Mouse (Mus musculus): ENCODE results near the gene Gpx8. TPM values are rescaled to one million over a fixed set of nuclear protein-coding genes. Genes with fewer than 3 reads are reported as not detected.

Gpx8 gene
- 1 to 10 TPM; 6.2 to 7.6 (median 6.7) TPM for total RNA-seq (2022)

- DNase-seq (ENCODE audit: low spot score in 2 of 2): peak in 1 of 2 experiments; percentile 10
Measured at GRCm38 (mm10) chr13:113046211-113046883, at the start of gene Gpx8. Gpx8 (minus strand) TSS chr13:113046410.

- DNase-seq (ENCODE audit: low spot score in 2 of 2): no peak
Measured at GRCm38 (mm10) chr13:113094618-113095017, 48.4 kb upstream of the Gpx8 start.

- no peak for DNase-seq (ENCODE audit: low spot score in 2 of 2)
Measured at GRCm38 (mm10) chr13:113090489-113090888, 44.3 kb upstream of the Gpx8 start.

- DNase-seq (ENCODE audit: low spot score in 2 of 2): no peak
Measured at GRCm38 (mm10) chr13:113087226-113088017, 41.2 kb upstream of the Gpx8 start.

- no peak for DNase-seq (ENCODE audit: low spot score in 2 of 2)
Measured at GRCm38 (mm10) chr13:113084732-113085131, 38.5 kb upstream of the Gpx8 start.

- DNase-seq (ENCODE audit: low spot score in 2 of 2): no peak
Measured at GRCm38 (mm10) chr13:113082101-113082500, 35.9 kb upstream of the Gpx8 start.

GRCm38 (mm10) chr13:113079021-113079420 is 32.8 kb upstream of the Gpx8 start:
- no peak for DNase-seq (ENCODE audit: low spot score in 2 of 2)

GRCm38 (mm10) chr13:113064542-113064941 is 18.3 kb upstream of the Gpx8 start:
- no peak for DNase-seq (ENCODE audit: low spot score in 2 of 2)

- no peak for DNase-seq (ENCODE audit: low spot score in 2 of 2)
Measured at GRCm38 (mm10) chr13:113061746-113062145, 15.5 kb upstream of the Gpx8 start.

GRCm38 (mm10) chr13:113055826-113056225 is 9.6 kb upstream of the Gpx8 start:
- DNase-seq (ENCODE audit: low spot score in 2 of 2): no peak

GRCm38 (mm10) chr13:113054230-113054629 is 8.0 kb upstream of the Gpx8 start:
- DNase-seq (ENCODE audit: low spot score in 2 of 2): no peak

- DNase-seq (ENCODE audit: low spot score in 2 of 2): no peak
Measured at GRCm38 (mm10) chr13:113047647-113048046, 1.4 kb upstream of the Gpx8 start.

- DNase-seq (ENCODE audit: low spot score in 2 of 2): no peak
Measured at GRCm38 (mm10) chr13:113047018-113047417, 808 bp upstream of the Gpx8 start.

- no peak for DNase-seq (ENCODE audit: low spot score in 2 of 2)
Measured at GRCm38 (mm10) chr13:113045458-113046110, 626 bp downstream of the Gpx8 start.

GRCm38 (mm10) chr13:113044876-113045275 is 1.3 kb downstream of the Gpx8 start:
- DNase-seq (ENCODE audit: low spot score in 2 of 2): no peak

- DNase-seq (ENCODE audit: low spot score in 2 of 2): peak; percentile 63 to 69
Measured at GRCm38 (mm10) chr13:113035852-113036251, 10.4 kb downstream of the Gpx8 start.

- DNase-seq (ENCODE audit: low spot score in 2 of 2): peak in 1 of 2 experiments; percentile 21
Measured at GRCm38 (mm10) chr13:113034950-113035421, 11.2 kb downstream of the Gpx8 start, which contains the start of gene Cdc20b. Cdc20b (plus strand) TSS chr13:113035111.

- no peak for DNase-seq (ENCODE audit: low spot score in 2 of 2)
Measured at GRCm38 (mm10) chr13:113034271-113034886, 11.8 kb downstream of the Gpx8 start.

GRCm38 (mm10) chr13:113032831-113033230 is 13.4 kb downstream of the Gpx8 start:
- DNase-seq (ENCODE audit: low spot score in 2 of 2): no peak

- peak in 1 of 2 experiments; percentile 26 for DNase-seq (ENCODE audit: low spot score in 2 of 2)
Measured at GRCm38 (mm10) chr13:113031792-113032571, 14.2 kb downstream of the Gpx8 start.

- no peak for DNase-seq (ENCODE audit: low spot score in 2 of 2)
Measured at GRCm38 (mm10) chr13:113031351-113031750, 14.9 kb downstream of the Gpx8 start.
